Comparison of ENCODE assay signal across 11 mouse cellular contexts in genomic region chr14:120592191-120592590, GRCm38 (mm10).
A peak's percentile ranks its signal among the peaks of the same experiment; 100 is the strongest.
DNase-seq lines count a peak whose midpoint lies in the region.
"Had no signal": no experiment of that assay in that cellular context is flagged by ENCODE, and none has a peak within 500 bp of the region (broad histone marks: within the 10 kb centered on the region; RNA-seq: fewer than 3 reads in every experiment).

No protein-coding gene starts in this region.

- intact Hi-C loops in left cerebral cortex, postnatal 4 days (cut with DNase I), result no loop called here
- intact Hi-C loops in left cerebral cortex, postnatal 25 days (cut with DNase I), result no loop called here

- DNase-seq in cerebellum, postnatal 10 days, result peak; percentile 65 to 75
- DNase-seq in cerebellum, adult 8-10 months, result no peak
- DNase-seq in cerebellum, postnatal 25 days, result peak; percentile 16 to 57
- no peak for DNase-seq in cerebellum, adult 11 months
- DNase-seq in left cerebral cortex, postnatal 4 days, result peak; percentile 6
- no peak for DNase-seq in left cerebral cortex, postnatal 25 days (ENCODE audit: low spot score in 2 of 2)
- DNase-seq: adrenal gland, adult 8-10 months; adrenal gland, postnatal 14 days; adrenal gland, postnatal 36 days; B cell, adult 2 months; forebrain, postnatal 0 days had no signal

Comparison
In these comparisons a context has a peak if more than half of its experiments do, and no peak if none do; other contexts are left out.
1. DNase-seq: peak in cerebellum, postnatal 10 days (2 of 2), cerebellum, postnatal 25 days (2 of 2) and left cerebral cortex, postnatal 4 days (single experiment); none in cerebellum, adult 8-10 months (single experiment), cerebellum, adult 11 months (single experiment) and left cerebral cortex, postnatal 25 days (0 of 2).